Mouse (Mus musculus) 3T3-L1 (cell line): ENCODE data around the gene Alg1.
"Not testable (repeated sequence)": the region's sequence is repeated elsewhere in the genome, so short reads cannot be mapped to it uniquely, and the experiment has no call there.

ENCODE experiments used
- DNase-seq: peaks from one replicate; pipeline ENCODE4 v3.0.0-alpha.2; 2015; ENCODE audit warnings: low read depth, low spot score

The Alg1 gene

GRCm38 (mm10) chr16:5233418-5234313, at the start of gene Alg1:
Gene Alg1 (plus strand): TSS chr16:5233621.
- peak; percentile 99 for DNase-seq

GRCm38 (mm10) chr16:5184101-5184500, 49.3 kb upstream of the Alg1 start:
- DNase-seq, result no peak

- no peak for DNase-seq
Observed at GRCm38 (mm10) chr16:5184956-5185355, 48.5 kb upstream of the Alg1 start.

DNA sequence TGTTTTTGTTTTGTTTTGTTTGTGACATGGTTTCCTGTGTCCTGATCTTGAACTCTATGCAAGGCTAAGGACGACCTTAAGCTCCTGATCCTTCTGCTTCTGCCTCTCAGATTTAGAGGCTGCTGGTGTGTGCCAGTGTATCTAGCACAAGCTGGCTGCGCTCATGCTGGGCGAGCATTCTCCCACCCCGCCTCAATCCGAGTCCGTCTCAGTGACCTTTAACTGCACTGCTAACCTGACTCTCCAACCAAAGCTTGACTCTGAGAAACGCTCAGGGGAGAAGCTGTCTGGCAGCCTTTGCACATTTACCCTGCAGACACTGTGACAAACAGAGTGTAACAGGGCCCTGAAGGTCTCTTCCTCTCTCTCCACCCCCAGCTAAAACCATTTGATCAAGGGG, 47.7 kb upstream of the Alg1 start:
- no peak for DNase-seq

GRCm38 (mm10) chr16:5186234-5186633, 47.2 kb upstream of the Alg1 start:
- no peak for DNase-seq

DNA sequence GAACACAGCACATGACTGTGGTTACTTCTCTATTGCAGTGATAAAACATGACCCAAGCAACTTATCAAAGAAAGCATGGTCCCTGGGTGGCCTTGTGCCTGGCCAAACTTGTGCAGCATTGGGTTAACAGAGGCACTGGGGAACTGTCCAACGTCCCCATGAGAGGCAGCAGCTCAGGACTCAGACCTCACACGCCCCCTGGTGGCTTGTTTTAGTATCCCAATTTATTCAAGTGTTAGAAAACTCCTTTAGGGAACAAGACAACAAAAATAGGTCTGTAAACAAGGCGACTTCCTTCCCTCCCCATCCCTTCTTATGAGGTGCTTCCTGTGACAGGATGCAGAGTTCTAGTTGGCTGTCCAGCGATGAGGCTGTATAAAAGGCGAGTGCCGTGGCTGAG, 38.3 kb upstream of the Alg1 start:
- peak; percentile 85 for DNase-seq

- peak; percentile 89 for DNase-seq
Observed at GRCm38 (mm10) chr16:5202681-5203080, 30.7 kb upstream of the Alg1 start.

- DNase-seq, result peak; percentile 16
Observed at GRCm38 (mm10) chr16:5203200-5203599, 30.2 kb upstream of the Alg1 start.

- DNase-seq, result peak; percentile 92
Observed at GRCm38 (mm10) chr16:5203668-5204433, 29.6 kb upstream of the Alg1 start, which contains the start of gene Nagpa. Gene Nagpa (minus strand): TSS chr16:5204012.

GRCm38 (mm10) chr16:5205431-5205970, 27.9 kb upstream of the Alg1 start:
- no peak for DNase-seq

DNA sequence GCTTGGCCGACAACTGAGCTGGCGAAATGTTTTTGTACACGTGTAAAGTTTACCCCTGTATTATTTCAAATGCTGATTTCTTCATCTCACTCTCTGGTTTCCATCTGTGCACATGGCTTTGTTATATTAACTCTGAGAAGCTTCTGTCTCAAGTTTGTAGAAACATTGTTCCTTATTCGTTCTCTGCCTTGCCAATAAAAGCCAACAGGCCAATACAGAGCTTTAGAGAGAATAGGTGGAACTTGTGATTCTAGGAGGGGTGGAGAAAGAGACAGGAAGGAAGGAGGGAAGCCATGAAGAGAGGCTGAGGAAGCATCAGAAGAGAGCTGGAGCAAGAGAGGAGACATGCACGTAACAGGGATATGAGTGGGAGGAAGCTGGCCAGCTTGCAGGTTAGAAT, 27.4 kb upstream of the Alg1 start:
- peak; percentile 50 for DNase-seq

- no peak for DNase-seq
Observed at GRCm38 (mm10) chr16:5210365-5210764, 23.1 kb upstream of the Alg1 start.

DNA sequence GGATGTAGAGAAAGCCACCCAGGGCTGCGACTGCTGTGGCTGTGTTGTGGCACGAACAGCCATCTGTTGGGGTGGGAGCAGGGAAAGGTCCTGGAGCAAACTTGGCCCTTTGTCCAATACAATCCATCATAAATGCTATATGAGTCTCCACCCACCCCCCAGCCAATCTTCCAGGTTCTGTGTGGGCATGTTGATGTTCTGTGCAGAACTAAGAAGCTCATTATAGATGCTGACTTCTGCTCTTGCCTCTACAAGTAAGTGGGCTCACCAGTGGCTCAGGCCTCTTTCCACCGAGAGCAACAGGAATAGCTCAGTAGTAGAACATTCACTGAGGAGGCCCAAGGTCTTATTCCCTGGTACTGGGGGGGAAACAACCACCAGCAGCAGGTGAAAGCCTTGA, 21.3 kb upstream of the Alg1 start:
- DNase-seq, result no peak

- no peak for DNase-seq
Observed at GRCm38 (mm10) chr16:5214126-5214525, 19.3 kb upstream of the Alg1 start.

DNA sequence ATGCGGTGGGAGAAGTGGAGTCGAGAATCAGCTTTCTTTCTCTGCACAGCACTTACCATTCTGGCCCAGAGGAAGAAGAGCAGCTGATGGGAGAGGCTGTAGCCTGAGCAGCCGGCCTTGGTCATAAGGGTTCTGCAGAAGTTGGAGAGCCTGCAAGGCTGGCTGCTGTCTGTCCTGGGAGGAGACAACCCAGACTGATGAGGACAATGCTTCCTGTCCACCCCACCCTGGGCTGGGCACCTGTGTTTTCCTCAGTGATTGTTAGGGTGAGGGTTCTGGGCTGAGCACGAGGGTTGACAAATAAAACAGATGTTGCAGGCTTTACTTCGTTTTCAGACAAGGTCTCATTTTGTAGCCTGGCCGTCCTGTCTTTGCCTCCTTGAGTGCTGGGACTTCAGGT, 16.7 kb upstream of the Alg1 start:
- DNase-seq, result no peak

DNA sequence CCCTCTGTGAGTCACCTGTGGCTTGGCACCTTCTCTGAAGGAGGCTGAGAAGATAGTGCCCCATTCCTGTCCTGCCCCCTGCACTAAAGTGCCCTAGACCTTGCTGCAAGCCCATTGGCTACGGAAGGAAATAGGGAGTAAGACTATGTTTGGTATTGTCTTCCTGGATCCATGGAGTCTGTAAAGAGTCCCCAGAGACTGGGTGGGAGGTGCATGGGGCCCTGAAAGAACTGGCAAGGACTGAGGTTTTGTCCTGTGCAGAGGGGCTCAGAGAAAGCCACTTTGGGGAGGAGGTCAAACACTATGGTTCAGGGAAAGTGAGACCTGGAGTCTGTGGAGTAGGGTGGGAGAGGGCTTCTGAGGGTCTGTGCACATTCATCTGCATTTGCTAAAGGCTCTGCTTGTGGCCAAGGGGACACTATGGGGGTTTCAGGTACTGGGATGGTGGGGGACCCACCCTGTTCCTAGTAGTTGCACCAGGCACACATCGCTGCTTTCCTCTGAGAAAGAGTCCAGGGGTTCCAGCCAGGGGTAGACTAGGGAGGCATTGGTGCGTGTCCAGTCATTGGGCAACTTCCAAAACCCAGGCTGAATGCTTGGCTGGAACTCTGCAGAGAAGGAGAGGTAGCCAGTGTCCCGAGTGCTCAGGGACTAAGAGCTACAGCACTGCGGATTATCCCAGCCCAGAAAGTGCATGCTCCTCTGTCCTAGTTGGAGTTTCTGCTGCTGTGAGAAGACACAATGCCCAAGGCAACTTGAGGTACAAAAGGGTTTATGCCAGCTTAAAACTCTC, 15.9 kb upstream of the Alg1 start:
- no peak for DNase-seq

DNA sequence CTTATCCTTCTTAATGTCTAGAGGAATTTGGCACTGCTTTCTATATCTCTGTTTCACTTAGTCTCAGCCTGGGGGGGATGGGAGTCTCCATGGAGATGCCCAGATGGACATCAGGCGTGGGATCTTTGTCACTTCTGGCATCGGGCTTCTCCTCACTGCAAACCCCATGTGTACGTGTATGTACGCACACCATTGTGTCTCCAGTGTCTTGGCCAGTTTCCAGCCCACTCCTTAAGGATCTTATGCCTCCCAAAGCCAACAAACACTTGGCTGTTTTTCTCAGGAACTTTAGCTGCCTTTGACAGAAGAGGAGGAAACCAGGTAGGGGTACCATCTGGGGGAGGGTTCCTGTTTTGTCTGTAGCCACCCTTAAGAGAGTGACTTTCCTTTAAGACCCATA, 12.0 kb upstream of the Alg1 start:
- DNase-seq, result no peak

GRCm38 (mm10) chr16:5222140-5222539, 11.3 kb upstream of the Alg1 start, which contains the start of gene AU021092:
Gene AU021092 (minus strand): TSS chr16:5222299.
- peak; percentile 37 for DNase-seq

DNA sequence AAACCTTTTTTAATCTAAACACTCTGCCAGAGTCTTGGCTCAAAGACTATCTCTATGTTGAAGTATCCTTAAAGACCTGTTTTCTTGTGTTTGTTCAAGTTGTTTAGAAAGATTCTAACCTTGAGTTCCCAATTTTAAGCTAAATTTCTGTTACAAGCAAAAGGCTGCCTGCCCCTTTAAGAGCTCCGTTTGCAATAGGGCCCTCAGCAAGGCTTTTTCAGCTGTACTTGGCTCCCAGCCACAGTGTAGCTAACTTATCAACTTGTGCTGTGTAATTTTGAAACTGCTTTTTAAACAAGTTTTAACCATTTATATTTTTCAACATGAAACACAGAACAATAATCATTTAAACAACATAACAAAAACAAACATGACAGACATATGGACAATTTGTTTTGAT, 6.9 kb upstream of the Alg1 start:
- DNase-seq, result not testable (repeated sequence)

GRCm38 (mm10) chr16:5227501-5227900, 5.9 kb upstream of the Alg1 start:
- not testable (repeated sequence) for DNase-seq

DNA sequence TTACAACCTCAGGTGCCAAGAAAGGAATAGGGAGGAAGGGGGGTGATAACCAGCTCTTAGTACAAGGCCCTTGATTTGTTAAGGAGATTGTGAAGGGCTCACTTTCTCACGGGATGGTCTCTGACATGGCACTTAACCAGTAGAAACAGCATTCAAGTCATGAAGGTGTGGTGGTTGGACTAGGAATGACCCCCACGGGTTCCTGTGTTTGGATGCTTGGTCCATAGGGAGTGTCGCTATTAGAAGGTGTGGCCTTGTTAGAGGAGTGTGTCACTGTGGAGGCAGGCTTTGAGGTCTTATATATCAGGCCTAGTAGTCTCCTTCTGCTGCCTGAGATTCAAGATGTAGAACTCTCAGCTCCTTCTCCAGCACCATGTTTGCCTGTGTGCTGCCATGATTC, 5.3 kb upstream of the Alg1 start:
- DNase-seq, result not testable (repeated sequence)
